In genomic region chr3:153902595-153902994, GRCm38 (mm10) we compare ENCODE assay signal across 13 mouse cellular contexts. TPM values are rescaled to one million over a fixed set of nuclear protein-coding genes. Genes with fewer than 3 reads are reported as not detected.
"Had no signal": no experiment of that assay in that cellular context is flagged by ENCODE, and none has a peak within 500 bp of the region (broad histone marks: within the 10 kb centered on the region; RNA-seq: fewer than 3 reads in every experiment).

No protein-coding gene starts in this region.

- H3K4me1 ChIP-seq: midbrain, embryonic 12.5 days; stomach, embryonic 15.5 days had no signal

- H3K4me2 ChIP-seq: limb, embryonic 15.5 days; midbrain, embryonic 12.5 days; stomach, embryonic 15.5 days had no signal

- H3K9me3 ChIP-seq: limb, embryonic 15.5 days; midbrain, embryonic 12.5 days; stomach, embryonic 15.5 days had no signal

- DNase-seq: kidney, adult 18-20 months; kidney, postnatal 25 days; layer of hippocampus, adult 9-11 months; layer of hippocampus, postnatal 36 days; lung, adult 18-20 months; right cerebral cortex, postnatal 14 days; thymus, postnatal 4 days had no signal

- H3K27ac ChIP-seq: limb, embryonic 15.5 days; midbrain, embryonic 12.5 days; stomach, embryonic 15.5 days had no signal

- H3K27me3 ChIP-seq: limb, embryonic 15.5 days; midbrain, embryonic 12.5 days; stomach, embryonic 15.5 days had no signal

- H3K9ac ChIP-seq: limb, embryonic 15.5 days; midbrain, embryonic 12.5 days; stomach, embryonic 15.5 days had no signal

- ATAC-seq: midbrain, embryonic 16.5 days had no signal

- H3K4me3 ChIP-seq: limb, embryonic 15.5 days; midbrain, embryonic 12.5 days; stomach, embryonic 15.5 days had no signal

RNA-seq across cellular contexts. Expression of gene Asb17, which starts 58.6 kb away (rescaled TPM):
- total RNA-seq: layer of hippocampus, postnatal 36 days; left cerebral cortex, adult 8-10 months; left cerebral cortex, postnatal 25 days had no signal
